Mouse (Mus musculus) kidney, adult 11 months (tissue): ENCODE measurements around the gene Dnttip2.
A peak's percentile ranks its signal among the peaks of the same experiment; 100 is the strongest.
"Not testable (repeated sequence)": the region's sequence is repeated elsewhere in the genome, so short reads cannot be mapped to it uniquely, and the experiment has no call there.

ENCODE experiments used
- DNase-seq: peaks from one replicate; pipeline ENCODE4 v3.0.0; 2022

The Dnttip2 gene

GRCm38 (mm10) chr3:122274241-122275024, at the start of gene Dnttip2:
TSS of gene Dnttip2 (plus strand) at chr3:122274388.
- DNase-seq: peak; percentile 89

- DNase-seq: not testable (repeated sequence)
Measured at GRCm38 (mm10) chr3:122226972-122227371, 47.2 kb upstream of the Dnttip2 start.

- DNase-seq: no peak
Measured at GRCm38 (mm10) chr3:122235772-122236171, 38.4 kb upstream of the Dnttip2 start.

- no peak for DNase-seq
Measured at GRCm38 (mm10) chr3:122242876-122243275, 31.3 kb upstream of the Dnttip2 start.

- peak; percentile 12 for DNase-seq
Measured at GRCm38 (mm10) chr3:122243416-122244167, 30.6 kb upstream of the Dnttip2 start.

- peak; percentile 12 for DNase-seq
Measured at GRCm38 (mm10) chr3:122244759-122245158, 29.4 kb upstream of the Dnttip2 start.

- DNase-seq: peak; percentile 94
Measured at GRCm38 (mm10) chr3:122245215-122245877, 28.8 kb upstream of the Dnttip2 start, which contains the start of gene Gclm. TSS of gene Gclm (plus strand) at chr3:122245557.

- DNase-seq: peak; percentile 61
Measured at GRCm38 (mm10) chr3:122245878-122246332, 28.3 kb upstream of the Dnttip2 start.

- DNase-seq: no peak
Measured at GRCm38 (mm10) chr3:122246406-122246805, 27.8 kb upstream of the Dnttip2 start.

GRCm38 (mm10) chr3:122246986-122247767, 27.0 kb upstream of the Dnttip2 start:
- DNase-seq: peak; percentile 46

GRCm38 (mm10) chr3:122247768-122248100, 26.5 kb upstream of the Dnttip2 start:
- DNase-seq: no peak

GRCm38 (mm10) chr3:122252466-122253253, 21.5 kb upstream of the Dnttip2 start:
- DNase-seq: no peak

- not testable (repeated sequence) for DNase-seq
Measured at GRCm38 (mm10) chr3:122254050-122254449, 20.1 kb upstream of the Dnttip2 start.

GRCm38 (mm10) chr3:122269986-122270385, 4.2 kb upstream of the Dnttip2 start:
- no peak for DNase-seq

GRCm38 (mm10) chr3:122272565-122272964, 1.6 kb upstream of the Dnttip2 start:
- not testable (repeated sequence) for DNase-seq

- DNase-seq: no peak
Measured at GRCm38 (mm10) chr3:122273407-122274240, 564 bp upstream of the Dnttip2 start.

- DNase-seq: no peak
Measured at GRCm38 (mm10) chr3:122275111-122275510, 923 bp downstream of the Dnttip2 start.

GRCm38 (mm10) chr3:122287195-122287594, 13.0 kb downstream of the Dnttip2 start:
- DNase-seq: no peak

GRCm38 (mm10) chr3:122288613-122289195, 14.5 kb downstream of the Dnttip2 start:
- no peak for DNase-seq

- not testable (repeated sequence) for DNase-seq
Measured at GRCm38 (mm10) chr3:122289344-122289743, 15.2 kb downstream of the Dnttip2 start.
